Mouse (Mus musculus) mouse embryonic stem cell (cell line): ENCODE measurements at regions not wholly inside any gene's neighbourhood (a gene's known extent, or its start where the extent isn't known, plus 50 kb on each side); places are given as distances from the start of the nearest gene placed in this dataset.

ENCODE experiments used
- in situ Hi-C, 2 experiments: fragments of 300-500 bp; cut with MboI; formaldehyde crosslinking; loops; 1 replicate in 1 of 2; 3 replicates in 1 of 2; pipeline ENCODE4 v1.14.3; 2019 to 2020; ENCODE audit warnings: low sequenced_read_pairs in 2 of 2, low pct_unique_long_range_greater_than_20kb in 1 of 2, mixed read lengths in 1 of 2; ENCODE audit not compliant: unreplicated experiment in 1 of 2

GRCm38 (mm10) chrX:150903576-150904224 is 89.6 kb upstream of the Maged2 start:
- in situ Hi-C loops: loop anchor here in 1 of 2 experiments (25.0 kb wide), 1 partner anchor 216 kb away; no protein-coding TSS in a partner anchor

- in situ Hi-C loops: loop anchor here in 1 of 2 experiments (25.0 kb wide), 1 partner anchor 216 kb away; no protein-coding TSS in a partner anchor
These were observed 88.7 kb upstream of the Maged2 start for GRCm38 (mm10) chrX:150902862-150903261.
